Mouse (Mus musculus) testis, adult 2 months (tissue): Measurements from ENCODE around the gene Pcbp1. TPM values are rescaled to one million over a fixed set of nuclear protein-coding genes. Genes with fewer than 3 reads are reported as not detected.

Experiments used
- H3K27ac ChIP-seq: fragments of 200-500 bp; 2 replicates; pipeline ENCODE4 v1.5.1; 2012; ENCODE audit warnings: low read depth, low read length; ENCODE audit not compliant: control insufficient read depth, insufficient read depth
- H3K27me3 ChIP-seq: fragments of 200-500 bp; 2 replicates; pipeline ENCODE4 v1.6.1; 2012; ENCODE audit warnings: mild to moderate bottlenecking, low read length, moderate library complexity; ENCODE audit not compliant: control insufficient read depth, insufficient read depth
- H3K36me3 ChIP-seq: fragments of 200-500 bp; 2 replicates; pipeline ENCODE4 v1.6.1; 2012; ENCODE audit warnings: mild to moderate bottlenecking, low read length; ENCODE audit not compliant: control insufficient read depth, insufficient read depth
- H3K4me1 ChIP-seq: fragments of 200-500 bp; 2 replicates; pipeline ENCODE4 v1.6.1; 2012; ENCODE audit warnings: low read length; ENCODE audit not compliant: control insufficient read depth, insufficient read depth
- H3K4me3 ChIP-seq: fragments of 200-500 bp; 2 replicates; pipeline ENCODE4 v1.5.1; 2012; ENCODE audit warnings: low read depth, mild to moderate bottlenecking, low read length, moderate library complexity, mixed read lengths; ENCODE audit not compliant: control insufficient read depth
- CTCF ChIP-seq: fragments of 200-500 bp; IDR thresholded peaks from 2 replicates; pipeline ENCODE4 v1.5.1; 2012; ENCODE audit warnings: low read depth, mild to moderate bottlenecking, inconsistent platforms, low read length, moderate library complexity; ENCODE audit not compliant: control insufficient read depth, insufficient read depth, insufficient replicate concordance
- POLR2A ChIP-seq: fragments of 200-500 bp; IDR thresholded peaks from 2 replicates; pipeline ENCODE4 v1.6.1; 2012; ENCODE audit warnings: low read depth, mild to moderate bottlenecking, inconsistent platforms, low read length, moderate library complexity; ENCODE audit not compliant: control insufficient read depth
- polyA plus RNA-seq: library from polyadenylated mRNA; depleted of rRNA; stranded (reverse); fragments of >200 nt; gene quantifications from 2 replicates; pipeline ENCODE4 v1.2.3, GENCODE M21; 2012

Pcbp1 gene
- polyA plus RNA-seq, 1 experiment = 91.6 TPM

- no peaks in the 10 kb centered on the region for H3K4me1 ChIP-seq
- no peaks in the 10 kb centered on the region for H3K27me3 ChIP-seq
- no peak overlapping the region for H3K4me3 ChIP-seq
- no peaks in the 10 kb centered on the region for H3K36me3 ChIP-seq
- no peak overlapping the region for H3K27ac ChIP-seq
- TF ChIP-seq POLR2A = no peak
- TF ChIP-seq CTCF = no peak
Observed at GRCm38 (mm10) chr6:86509194-86509865, 16.8 kb downstream of the Pcbp1 start.

- Histone ChIP-seq H3K4me1 (no peaks in the 10 kb centered on the region), H3K4me3 (no peak overlapping the region), H3K27me3 (no peaks in the 10 kb centered on the region), H3K36me3 (no peaks in the 10 kb centered on the region), H3K27ac (no peak overlapping the region)
- TF ChIP-seq CTCF (no peak), POLR2A (no peak)
Observed at GRCm38 (mm10) chr6:86508736-86509135, 17.4 kb downstream of the Pcbp1 start.

- Histone ChIP-seq H3K4me1 (no peaks in the 10 kb centered on the region), H3K27ac (no peak overlapping the region), H3K36me3 (no peaks in the 10 kb centered on the region), H3K4me3 (no peak overlapping the region), H3K27me3 (no peaks in the 10 kb centered on the region)
- TF ChIP-seq POLR2A = no peak
- TF ChIP-seq CTCF = no peak
Observed at GRCm38 (mm10) chr6:86507116-86507515, 19.0 kb downstream of the Pcbp1 start.

- TF ChIP-seq CTCF (no peak), POLR2A (no peak)
- Histone ChIP-seq H3K4me1 (no peaks in the 10 kb centered on the region), H3K27me3 (no peaks in the 10 kb centered on the region), H3K4me3 (no peak overlapping the region), H3K36me3 (no peaks in the 10 kb centered on the region), H3K27ac (no peak overlapping the region)
Observed at GRCm38 (mm10) chr6:86506309-86506708, 19.8 kb downstream of the Pcbp1 start.

GRCm38 (mm10) chr6:86505671-86506070 lies 20.4 kb downstream of the Pcbp1 start:
- no peak overlapping the region for H3K4me3 ChIP-seq
- H3K36me3 ChIP-seq = no peaks in the 10 kb centered on the region
- no peaks in the 10 kb centered on the region for H3K4me1 ChIP-seq
- TF ChIP-seq POLR2A (no peak), CTCF (no peak)
- no peak overlapping the region for H3K27ac ChIP-seq
- H3K27me3 ChIP-seq = no peaks in the 10 kb centered on the region

- Histone ChIP-seq H3K27me3 (no peaks in the 10 kb centered on the region), H3K4me3 (no peak overlapping the region), H3K4me1 (no peaks in the 10 kb centered on the region), H3K27ac (no peak overlapping the region), H3K36me3 (no peaks in the 10 kb centered on the region)
- no peak for TF ChIP-seq CTCF
- TF ChIP-seq POLR2A = no peak
Observed at GRCm38 (mm10) chr6:86503513-86503912, 22.6 kb downstream of the Pcbp1 start.

GRCm38 (mm10) chr6:86499571-86500109 lies 26.5 kb downstream of the Pcbp1 start:
- H3K36me3 ChIP-seq = no peaks in the 10 kb centered on the region
- H3K4me1 ChIP-seq = peaks cover 3% of the 10 kb centered on the region
- H3K4me3 ChIP-seq = peak overlapping the region; percentile 26
- no peak for TF ChIP-seq CTCF
- no peak for TF ChIP-seq POLR2A
- H3K27ac ChIP-seq = no peak overlapping the region
- H3K27me3 ChIP-seq = no peaks in the 10 kb centered on the region
